ENCODE assay signal across 21 mouse cellular contexts in genomic region chr3:123697786-123698185, GRCm38 (mm10). TPM values are rescaled to one million over a fixed set of nuclear protein-coding genes. Genes with fewer than 3 reads are reported as not detected.
DNase-seq lines count a peak whose midpoint lies in the region; ATAC-seq and TF ChIP-seq lines count a peak whose summit lies in the region.
"Had no signal": no experiment of that assay in that cellular context is flagged by ENCODE, and none has a peak within 500 bp of the region (broad histone marks: within the 10 kb centered on the region; RNA-seq: fewer than 3 reads in every experiment).

No protein-coding gene starts in this region.

- WGBS in heart, embryonic 11.5 days (ENCODE audit: insufficient replicate concordance), result 63% methylated on average over 4 of the region's 4 CpGs
- 29% methylated on average over 4 of the region's 4 CpGs for WGBS in lung, postnatal 0 days

- H3K27me3 ChIP-seq in heart, embryonic 11.5 days (ENCODE audit: control insufficient read depth, insufficient read depth, low read length), result no peaks in the 10 kb centered on the region
- H3K27me3 ChIP-seq in lung, postnatal 0 days (replicated peaks; ENCODE audit: insufficient read depth, low read length), result no peaks in the 10 kb centered on the region
- H3K27me3 ChIP-seq: embryonic facial prominence, embryonic 13.5 days; hindbrain, embryonic 13.5 days; neural tube, embryonic 13.5 days; Patski had no signal

- no peak for ATAC-seq in heart, embryonic 11.5 days (replicated peaks; ENCODE audit: insufficient number of reproducible peaks, low FRiP score, low TSS enrichment)
- no peak for ATAC-seq in lung, postnatal 0 days
- ATAC-seq: forebrain, embryonic 16.5 days; Patski had no signal

- TF ChIP-seq CTCF in lung, postnatal 0 days (IDR thresholded peaks at IDR 0.05), result no peak

- H3K9me3 ChIP-seq in heart, embryonic 11.5 days (replicated peaks; ENCODE audit: control insufficient read depth, low read length), result no peaks in the 10 kb centered on the region
- H3K9me3 ChIP-seq in lung, postnatal 0 days (ENCODE audit: low read length), result no peaks in the 10 kb centered on the region
- H3K9me3 ChIP-seq: embryonic facial prominence, embryonic 13.5 days; limb, embryonic 10.5 days; neural tube, embryonic 13.5 days had no signal

- H3K9ac ChIP-seq in heart, embryonic 11.5 days (ENCODE audit: low read depth, low read length), result no peak overlapping the region
- no peak overlapping the region for H3K9ac ChIP-seq in lung, postnatal 0 days (replicated peaks; ENCODE audit: low read depth)
- H3K9ac ChIP-seq: embryonic facial prominence, embryonic 13.5 days; hindbrain, embryonic 13.5 days; neural tube, embryonic 13.5 days had no signal

- no peaks in the 10 kb centered on the region for H3K4me1 ChIP-seq in heart, embryonic 11.5 days (ENCODE audit: control insufficient read depth, insufficient read depth, low read length)
- H3K4me1 ChIP-seq in lung, postnatal 0 days (ENCODE audit: insufficient read depth, low read depth, low read length), result no peaks in the 10 kb centered on the region
- H3K4me1 ChIP-seq: embryonic facial prominence, embryonic 13.5 days; hindbrain, embryonic 13.5 days; limb, embryonic 10.5 days had no signal

- no peak overlapping the region for H3K27ac ChIP-seq in heart, embryonic 11.5 days (ENCODE audit: low read depth, low read length)
- H3K27ac ChIP-seq in lung, postnatal 0 days (ENCODE audit: low read length), result no peak overlapping the region
- H3K27ac ChIP-seq: embryonic facial prominence, embryonic 13.5 days; hindbrain, embryonic 13.5 days; limb, embryonic 10.5 days; neural tube, embryonic 13.5 days; stomach, postnatal 0 days had no signal

- no peak overlapping the region for H3K4me3 ChIP-seq in heart, embryonic 11.5 days (ENCODE audit: low read depth, low read length)
- H3K4me3 ChIP-seq in lung, postnatal 0 days (ENCODE audit: low read depth, low read length), result no peak overlapping the region
- H3K4me3 ChIP-seq: embryonic facial prominence, embryonic 13.5 days; hindbrain, embryonic 13.5 days; limb, embryonic 10.5 days; neural tube, embryonic 13.5 days had no signal

- no peaks in the 10 kb centered on the region for H3K36me3 ChIP-seq in heart, embryonic 11.5 days (ENCODE audit: control insufficient read depth, insufficient read depth, low read length)
- H3K36me3 ChIP-seq in lung, postnatal 0 days (ENCODE audit: insufficient read depth, low read length), result no peaks in the 10 kb centered on the region
- H3K36me3 ChIP-seq: embryonic facial prominence, embryonic 13.5 days; hindbrain, embryonic 13.5 days; limb, embryonic 10.5 days; neural tube, embryonic 13.5 days had no signal

- DNase-seq in heart, adult 18-20 months, result peak; percentile 9 to 48
- peak; percentile 1 for DNase-seq in lung, postnatal 36 days
- no peak for DNase-seq in lung, postnatal 0 days (ENCODE audit: low spot score)
- DNase-seq in heart, postnatal 14 days, result peak; percentile 2 to 25
- DNase-seq in T-cell, adult 2 months (ENCODE audit: low spot score), result no peak
- no peak for DNase-seq in natural killer cell, adult 2 months (ENCODE audit: low spot score in 2 of 2)
- no peak for DNase-seq in thymus, postnatal 14 days
- DNase-seq: adrenal gland, postnatal 36 days; cerebellum, adult 2 months; right cerebral cortex, postnatal 25 days had no signal

- TF ChIP-seq EP300 in lung, postnatal 0 days (IDR thresholded peaks at IDR 0.05), result no peak

- intact Hi-C loops in heart, postnatal 14 days (cut with DNase I), result loop anchor here (10.0 kb wide), 1 partner anchor 577 kb away; no protein-coding TSS in a partner anchor

- no peak overlapping the region for H3K4me2 ChIP-seq in heart, embryonic 11.5 days
- no peak overlapping the region for H3K4me2 ChIP-seq in lung, postnatal 0 days (replicated peaks; ENCODE audit: low read depth, low read length)
- H3K4me2 ChIP-seq: embryonic facial prominence, embryonic 13.5 days; hindbrain, embryonic 13.5 days; liver, embryonic 11.5 days; neural tube, embryonic 13.5 days had no signal

RNA-seq across cellular contexts. Expression of gene Ndst3, which starts 7.1 kb away (rescaled TPM):
- under 1 TPM; 0.07 to 0.08 TPM for total RNA-seq in heart, adult 18-20 months (2021)
- 0.10 and 0.64 TPM in 2 replicates for polyA plus RNA-seq in heart, embryonic 11.5 days (2014; fragmentation: Nextera tagmentation; extraction: Ambion mirVana)
- polyA plus RNA-seq in lung, postnatal 0 days (2015; fragmentation: Nextera tagmentation; extraction: Ambion mirVana), result 0.08 and 0.12 TPM in 2 replicates
- under 1 TPM; 0.20 to 0.22 TPM for total RNA-seq in heart, postnatal 14 days (2021)
- total RNA-seq: gastrocnemius, adult 18-20 months; granulocyte monocyte progenitor cell, adult 5-6 weeks had no signal

Comparison
In these comparisons a context has a peak if more than half of its experiments do, and no peak if none do; other contexts are left out.
1. DNase-seq: peak in heart, adult 18-20 months (2 of 2), lung, postnatal 36 days (single experiment) and heart, postnatal 14 days (2 of 2); none in lung, postnatal 0 days (single experiment), T-cell, adult 2 months (single experiment), natural killer cell, adult 2 months (0 of 2) and thymus, postnatal 14 days (single experiment).